Mouse (Mus musculus) embryonic facial prominence, embryonic 12.5 days (tissue): ENCODE measurements at regions not wholly inside any gene's neighbourhood (a gene's known extent, or its start where the extent isn't known, plus 50 kb on each side); places are given as distances from the start of the nearest gene placed in this dataset.

Source experiments
- ATAC-seq: fragments of 200-750 bp; cut with Nextera tagmentation; 2 replicates; pipeline ENCODE4 v1.8.0; 2017; ENCODE audit not compliant: insufficient number of reproducible peaks, insufficient read depth, low FRiP score, low TSS enrichment
- H3K27ac ChIP-seq: fragments of 300-500 bp; sonication (generic); 2 replicates; pipeline ENCODE4 v1.5.1; 2016; ENCODE audit warnings: mild to moderate bottlenecking
- H3K27me3 ChIP-seq: fragments of 300-500 bp; sonication (generic); 2 replicates; pipeline ENCODE4 v1.6.1; 2016; ENCODE audit warnings: mild to moderate bottlenecking, moderate library complexity
- H3K36me3 ChIP-seq: fragments of 300-500 bp; sonication (generic); 2 replicates; pipeline ENCODE4 v1.6.1; 2016; ENCODE audit warnings: mild to moderate bottlenecking
- H3K4me1 ChIP-seq: fragments of 300-500 bp; sonication (generic); 2 replicates; pipeline ENCODE4 v1.6.1; 2016
- H3K4me2 ChIP-seq: fragments of 300-500 bp; sonication (generic); replicated peaks from 2 replicates; pipeline ENCODE4 v1.6.1; 2016; ENCODE audit warnings: mild to moderate bottlenecking, moderate library complexity
- H3K4me3 ChIP-seq: fragments of 300-500 bp; sonication (generic); 2 replicates; pipeline ENCODE4 v1.5.1; 2016; ENCODE audit warnings: mild to moderate bottlenecking
- H3K9ac ChIP-seq: fragments of 300-500 bp; sonication (generic); 2 replicates; pipeline ENCODE4 v1.6.1; 2016; ENCODE audit warnings: mild to moderate bottlenecking, moderate library complexity
- H3K9me3 ChIP-seq: fragments of 300-500 bp; sonication (generic); 2 replicates; pipeline ENCODE4 v1.6.1; 2016; ENCODE audit warnings: mild to moderate bottlenecking, moderate library complexity
- WGBS: fragments of 180-500 bp; shearing (Covaris S2); methylation state at CpG from one replicate; pipeline ENCODE4 v1.1.7; 2016; 5-methylcytosine and 5-hydroxymethylcytosine counted together

DNA sequence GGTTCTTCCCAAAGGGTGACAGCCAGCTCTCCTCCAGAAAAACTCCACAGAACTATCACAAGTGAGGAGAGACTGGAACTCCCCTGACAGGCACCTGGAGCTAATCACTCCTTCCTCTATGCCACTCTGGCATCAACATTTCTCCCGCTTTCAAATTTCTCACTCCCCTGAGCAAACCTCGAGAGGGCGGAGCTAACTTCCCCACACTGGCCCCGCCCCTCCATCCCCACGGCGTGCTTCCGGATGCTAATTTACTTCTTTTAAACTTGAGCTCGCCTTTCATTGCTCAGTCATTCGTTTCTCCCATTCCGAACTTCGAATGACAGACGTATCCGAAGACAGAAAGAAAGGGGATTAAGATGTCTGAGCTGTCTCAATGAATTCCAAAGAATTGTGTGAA lies 87.8 kb upstream of the Ado start:
- Histone ChIP-seq H3K4me3 (no peak overlapping the region), H3K9ac (no peak overlapping the region), H3K27ac (no peak overlapping the region), H3K27me3 (no peaks in the 10 kb centered on the region), H3K9me3 (no peaks in the 10 kb centered on the region), H3K4me1 (peaks cover 9% of the 10 kb centered on the region; the same call in 1 of the 2 replicates), H3K4me2 (peak overlapping the region; percentile 45), H3K36me3 (no peaks in the 10 kb centered on the region)
- ATAC-seq, result peak; percentile 22; the same call in 1 of the 2 replicates
- 2% methylated on average over 13 of the region's 13 CpGs for WGBS

DNA sequence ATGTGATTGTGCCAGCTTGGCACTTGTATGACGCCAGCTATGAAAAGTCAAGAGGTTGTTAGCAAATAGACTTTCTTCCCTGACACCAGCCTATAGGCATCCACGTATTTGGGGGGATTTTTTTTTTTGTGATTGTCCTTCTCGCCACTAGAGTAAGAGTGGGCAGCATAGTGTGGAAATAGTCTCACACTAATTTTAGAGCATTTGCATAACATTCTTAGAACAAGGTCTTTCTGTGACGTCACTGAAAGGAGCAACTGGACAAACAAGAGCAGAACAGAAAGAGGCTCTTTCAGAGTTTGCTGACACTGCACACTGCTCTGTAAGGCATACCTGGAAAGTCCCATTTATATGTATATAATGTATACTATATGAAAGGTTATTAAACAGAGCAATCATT lies 86.0 kb upstream of the Ado start:
- H3K4me3 ChIP-seq, result no peak overlapping the region
- H3K9ac ChIP-seq, result no peak overlapping the region
- H3K36me3 ChIP-seq, result no peaks in the 10 kb centered on the region
- 87% methylated on average over 4 of the region's 4 CpGs for WGBS
- H3K4me2 ChIP-seq, result no peak overlapping the region
- no peaks in the 10 kb centered on the region for H3K27me3 ChIP-seq
- H3K4me1 ChIP-seq, result peaks cover 9% of the 10 kb centered on the region; the same call in 1 of the 2 replicates
- H3K9me3 ChIP-seq, result no peaks in the 10 kb centered on the region
- H3K27ac ChIP-seq, result no peak overlapping the region
- no peak for ATAC-seq

DNA sequence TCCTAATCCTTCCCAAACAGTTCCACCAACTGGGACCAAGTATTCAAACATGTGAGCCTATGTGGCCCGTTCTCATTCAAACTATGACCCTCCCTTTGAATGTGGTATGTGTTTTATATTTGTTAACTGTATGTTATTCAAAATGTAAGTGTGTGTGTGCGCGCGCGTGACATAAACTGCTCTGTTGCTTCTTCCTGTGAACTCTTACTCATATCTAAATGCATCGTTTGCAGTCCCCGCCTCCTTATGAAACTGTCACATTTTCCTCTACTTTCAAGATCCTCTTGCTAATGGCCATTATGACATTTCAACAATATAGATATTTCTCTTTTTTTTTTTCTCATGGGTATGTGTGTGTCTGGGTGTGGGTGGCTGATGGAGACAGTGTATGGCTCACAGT lies 84.3 kb upstream of the Ado start:
- H3K4me2 ChIP-seq, result no peak overlapping the region
- no peak for ATAC-seq
- H3K4me1 ChIP-seq, result peaks cover 9% of the 10 kb centered on the region; the same call in 1 of the 2 replicates
- no peak overlapping the region for H3K27ac ChIP-seq
- WGBS, result 97% methylated on average over 7 of the region's 7 CpGs
- H3K27me3 ChIP-seq, result no peaks in the 10 kb centered on the region
- no peak overlapping the region for H3K9ac ChIP-seq
- no peaks in the 10 kb centered on the region for H3K36me3 ChIP-seq
- no peaks in the 10 kb centered on the region for H3K9me3 ChIP-seq
- H3K4me3 ChIP-seq, result no peak overlapping the region

DNA sequence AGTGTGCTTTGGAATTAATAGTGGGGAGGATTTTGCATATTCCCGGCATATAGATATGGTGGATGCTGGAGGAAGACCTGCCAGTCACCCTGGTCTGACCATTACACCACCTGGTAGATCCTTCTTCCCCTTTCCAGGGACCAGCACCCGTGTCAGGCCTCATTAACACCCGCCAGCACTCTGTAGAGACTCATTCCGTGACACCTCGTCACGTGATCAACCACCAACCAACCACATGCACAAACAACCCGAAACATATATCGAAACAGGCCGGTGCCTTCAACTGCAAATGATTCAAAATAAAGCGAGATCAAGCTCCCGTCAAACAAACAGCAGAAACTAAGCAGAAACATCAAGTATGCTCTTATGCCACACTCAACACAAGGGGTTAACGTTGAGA lies 74.6 kb upstream of the Ado start:
- no peak for ATAC-seq
- WGBS, result 87% methylated on average over 12 of the region's 12 CpGs

DNA sequence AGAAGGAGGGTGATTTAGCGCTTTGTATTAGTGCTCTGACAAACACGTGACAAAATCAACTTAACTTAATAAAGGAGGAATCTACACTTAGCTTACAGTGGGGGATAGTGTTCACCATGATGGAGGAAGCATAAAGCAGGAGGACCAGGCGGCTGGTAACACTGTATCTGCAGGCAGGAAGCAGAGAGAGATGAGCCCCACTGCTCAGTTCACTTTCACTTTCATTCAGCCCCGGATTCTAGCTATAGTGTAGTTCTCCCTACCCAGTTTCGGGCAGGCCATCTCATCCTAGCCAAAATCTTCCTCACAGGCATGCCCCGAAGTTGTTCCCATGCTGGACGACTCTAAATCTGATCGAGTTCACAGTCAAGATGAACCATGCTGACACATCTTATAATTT lies 71.3 kb upstream of the Ado start:
- Histone ChIP-seq H3K9me3 (no peaks in the 10 kb centered on the region), H3K9ac (no peak overlapping the region), H3K4me2 (no peak overlapping the region), H3K27ac (no peak overlapping the region), H3K27me3 (no peaks in the 10 kb centered on the region), H3K4me1 (no peaks in the 10 kb centered on the region), H3K4me3 (no peak overlapping the region), H3K36me3 (no peaks in the 10 kb centered on the region)
- 84% methylated on average over 8 of the region's 8 CpGs for WGBS
- no peak for ATAC-seq

More for the DNA sequence above, 74.6 kb upstream of the Ado start:
- Histone ChIP-seq H3K4me3 (no peak overlapping the region), H3K9ac (no peak overlapping the region), H3K27ac (no peak overlapping the region), H3K27me3 (no peaks in the 10 kb centered on the region), H3K4me1 (no peaks in the 10 kb centered on the region), H3K9me3 (no peaks in the 10 kb centered on the region), H3K4me2 (no peak overlapping the region), H3K36me3 (no peaks in the 10 kb centered on the region)

DNA sequence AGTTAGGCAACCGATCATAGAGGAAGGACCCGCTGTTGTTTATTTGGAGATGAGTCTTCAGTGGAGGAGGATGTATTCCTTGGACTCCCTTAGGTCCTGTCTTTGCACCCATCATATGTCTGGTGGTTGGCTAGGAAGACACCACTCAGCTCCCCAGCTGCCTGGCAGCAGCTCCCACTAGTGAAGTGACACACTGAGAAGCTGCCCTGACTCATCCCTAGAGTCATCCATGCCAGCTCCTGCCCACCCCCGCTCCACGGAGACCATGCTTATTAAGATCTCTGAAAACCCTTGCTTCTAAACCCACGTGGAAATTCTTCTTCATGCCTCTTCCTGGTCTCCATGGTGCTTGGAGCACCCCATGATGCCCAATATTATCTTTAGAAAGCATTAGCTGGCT lies 69.4 kb upstream of the Ado start:
- Histone ChIP-seq H3K9me3 (no peaks in the 10 kb centered on the region), H3K9ac (no peak overlapping the region), H3K4me2 (no peak overlapping the region), H3K27me3 (no peaks in the 10 kb centered on the region), H3K27ac (no peak overlapping the region), H3K4me3 (no peak overlapping the region), H3K36me3 (no peaks in the 10 kb centered on the region), H3K4me1 (no peaks in the 10 kb centered on the region)
- ATAC-seq, result no peak
- WGBS, result 80% methylated on average over 5 of the region's 5 CpGs

DNA sequence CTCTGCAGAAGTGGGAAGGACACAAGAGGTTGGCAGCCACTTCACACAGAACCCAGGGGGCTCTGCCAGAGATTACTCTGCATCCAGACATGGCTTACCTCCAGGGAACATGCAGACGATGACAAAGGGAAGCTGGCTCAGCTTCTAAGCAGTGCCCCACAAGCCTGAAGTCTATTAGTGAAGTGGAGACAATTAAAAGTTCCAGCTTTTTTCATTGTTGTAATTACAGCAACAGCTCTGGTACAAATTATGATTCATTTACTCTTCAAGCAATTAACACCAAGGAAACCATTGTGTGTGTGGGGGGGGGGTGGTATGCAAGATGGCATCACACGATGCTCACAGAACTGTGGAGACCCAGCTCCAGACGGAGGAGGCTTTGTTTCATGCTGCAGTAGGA lies 66.3 kb upstream of the Ado start:
- Histone ChIP-seq H3K27me3 (no peaks in the 10 kb centered on the region), H3K9ac (no peak overlapping the region), H3K9me3 (no peaks in the 10 kb centered on the region), H3K36me3 (no peaks in the 10 kb centered on the region), H3K4me2 (no peak overlapping the region), H3K27ac (no peak overlapping the region), H3K4me3 (no peak overlapping the region), H3K4me1 (no peaks in the 10 kb centered on the region)
- 73% methylated on average over 3 of the region's 3 CpGs for WGBS
- no peak for ATAC-seq

DNA sequence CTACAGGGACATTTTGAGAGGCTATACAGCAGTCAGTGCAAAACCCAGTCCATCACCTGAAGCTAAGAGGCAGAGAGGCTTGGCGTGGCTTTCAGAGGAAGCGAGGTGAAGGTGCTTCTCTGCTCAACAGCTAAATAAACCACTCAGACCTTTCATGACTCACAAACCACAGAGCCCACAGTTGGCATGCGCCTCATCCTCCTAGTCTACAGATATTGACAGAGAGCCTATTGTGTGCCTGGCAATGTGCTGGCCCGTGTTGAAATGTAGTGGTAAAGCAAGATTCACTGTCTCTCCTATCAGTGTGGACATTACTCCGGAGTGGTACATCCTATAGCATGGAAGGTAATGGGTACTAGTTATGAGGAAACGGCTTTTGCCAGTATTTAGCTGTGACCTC lies 61.9 kb upstream of the Ado start:
- Histone ChIP-seq H3K9ac (no peak overlapping the region), H3K4me1 (no peaks in the 10 kb centered on the region), H3K27ac (no peak overlapping the region), H3K4me2 (no peak overlapping the region), H3K27me3 (no peaks in the 10 kb centered on the region), H3K36me3 (no peaks in the 10 kb centered on the region), H3K9me3 (no peaks in the 10 kb centered on the region), H3K4me3 (no peak overlapping the region)
- no peak for ATAC-seq
- WGBS, result 83% methylated on average over 6 of the region's 6 CpGs

DNA sequence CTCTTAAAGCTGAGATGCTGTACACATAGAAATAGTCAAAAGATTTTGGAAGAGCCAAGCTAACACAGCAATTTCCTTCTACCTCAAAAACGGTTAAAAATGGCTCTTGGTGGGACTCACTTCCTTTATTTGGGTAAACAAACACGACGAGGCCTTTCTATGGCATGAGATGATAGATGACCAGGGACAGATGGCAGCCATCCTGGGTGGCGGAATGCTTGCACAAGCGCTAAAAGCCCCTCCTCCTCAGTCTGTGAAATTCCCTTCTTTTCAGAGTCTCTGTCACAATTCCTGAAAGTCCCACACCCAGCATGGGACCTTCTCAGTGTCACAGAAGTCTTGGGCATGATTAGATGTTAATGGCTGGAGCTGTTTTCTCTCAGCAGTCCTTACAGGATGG lies 59.3 kb upstream of the Ado start:
- Histone ChIP-seq H3K4me1 (no peaks in the 10 kb centered on the region), H3K36me3 (no peaks in the 10 kb centered on the region), H3K4me2 (no peak overlapping the region), H3K9ac (no peak overlapping the region), H3K4me3 (no peak overlapping the region), H3K27ac (no peak overlapping the region), H3K27me3 (no peaks in the 10 kb centered on the region), H3K9me3 (no peaks in the 10 kb centered on the region)
- no peak for ATAC-seq
- WGBS, result 59% methylated on average over 5 of the region's 5 CpGs

DNA sequence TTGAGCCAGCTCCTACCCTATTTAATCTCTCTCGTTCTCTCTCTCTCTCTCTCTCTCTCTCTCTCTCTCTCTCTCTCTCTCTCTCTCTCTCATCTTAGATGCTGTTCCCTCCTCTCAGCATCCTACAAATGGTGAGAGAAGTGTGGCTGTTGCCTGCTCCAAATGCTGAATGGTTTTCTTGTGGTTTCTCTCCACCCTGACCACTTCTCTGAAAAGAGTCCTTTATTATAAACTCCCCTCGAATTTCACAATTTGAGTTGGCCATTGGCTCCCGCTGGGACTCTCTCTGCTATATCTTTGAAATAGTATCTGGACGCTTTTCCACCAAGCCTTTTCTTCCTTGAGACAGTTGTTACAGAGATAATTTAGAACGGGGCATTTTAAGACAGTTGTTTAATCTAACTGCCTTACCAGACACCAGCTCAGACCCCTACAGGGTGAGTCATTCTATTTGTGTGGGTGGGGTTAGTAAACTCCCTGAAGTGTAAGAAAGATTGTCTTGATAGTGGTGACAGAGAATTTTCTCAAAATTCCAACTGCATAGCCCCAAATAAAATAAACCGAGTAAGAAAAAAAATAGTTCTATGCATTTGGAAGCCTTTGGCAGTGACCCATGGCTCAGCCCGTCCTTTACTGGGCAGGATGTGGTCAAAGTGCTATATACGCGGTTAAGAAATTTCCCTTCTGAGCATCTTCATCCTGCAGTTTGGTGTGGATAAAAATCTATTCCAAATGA lies 58.7 kb upstream of the Ado start:
- Histone ChIP-seq H3K4me2 (no peak overlapping the region), H3K4me3 (no peak overlapping the region), H3K27me3 (no peaks in the 10 kb centered on the region), H3K9ac (no peak overlapping the region), H3K27ac (no peak overlapping the region), H3K4me1 (no peaks in the 10 kb centered on the region), H3K36me3 (no peaks in the 10 kb centered on the region), H3K9me3 (no peaks in the 10 kb centered on the region)
- no peak for ATAC-seq
- WGBS, result 61% methylated on average over 9 of the region's 9 CpGs

DNA sequence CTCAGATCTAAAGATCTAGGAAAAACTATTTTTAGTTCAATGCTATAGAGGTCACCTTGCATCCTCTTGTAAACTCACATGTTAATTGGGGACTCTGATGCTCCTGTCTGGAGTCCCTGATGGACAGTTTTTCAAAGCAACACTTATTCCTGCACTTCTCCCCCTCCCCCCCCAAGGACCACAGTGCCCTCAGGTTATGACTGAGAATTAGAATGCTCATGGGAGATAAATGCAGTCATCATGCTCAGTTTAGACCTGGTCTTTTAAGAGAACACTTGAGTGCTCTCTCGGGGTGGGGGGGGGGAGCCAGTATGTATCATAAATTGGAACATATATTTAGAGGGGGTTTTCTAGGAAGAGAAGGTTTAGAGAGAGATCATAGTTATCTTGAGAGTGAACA lies 58.0 kb upstream of the Ado start:
- 87% methylated on average over 1 of the region's 1 CpGs for WGBS
- Histone ChIP-seq H3K4me2 (no peak overlapping the region), H3K4me1 (no peaks in the 10 kb centered on the region), H3K36me3 (no peaks in the 10 kb centered on the region), H3K4me3 (no peak overlapping the region), H3K27ac (no peak overlapping the region), H3K9me3 (no peaks in the 10 kb centered on the region), H3K27me3 (no peaks in the 10 kb centered on the region), H3K9ac (no peak overlapping the region)
- no peak for ATAC-seq

DNA sequence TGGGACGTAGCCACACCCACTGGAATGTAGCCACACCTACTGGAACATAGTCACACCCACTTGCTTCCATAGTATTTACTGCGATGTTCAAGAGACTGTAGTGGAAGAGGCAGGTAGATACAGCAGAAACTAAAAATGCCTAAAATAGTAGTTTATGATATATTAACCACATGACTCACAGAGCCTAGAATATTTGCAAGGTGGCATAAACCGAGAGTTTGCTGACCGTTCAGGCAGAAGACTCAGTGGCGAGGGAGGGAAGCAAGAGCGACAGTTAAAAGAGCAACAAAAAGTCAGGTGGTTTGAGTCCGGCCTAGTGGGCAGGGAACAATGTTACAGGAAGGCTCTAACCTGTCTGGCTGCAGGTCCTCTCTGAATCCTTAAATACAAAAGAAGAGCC lies 50.6 kb upstream of the Ado start:
- Histone ChIP-seq H3K9me3 (no peaks in the 10 kb centered on the region), H3K4me2 (no peak overlapping the region), H3K27ac (no peak overlapping the region), H3K4me1 (no peaks in the 10 kb centered on the region), H3K36me3 (no peaks in the 10 kb centered on the region), H3K9ac (no peak overlapping the region), H3K27me3 (no peaks in the 10 kb centered on the region), H3K4me3 (no peak overlapping the region)
- 93% methylated on average over 7 of the region's 7 CpGs for WGBS
- no peak for ATAC-seq
